Mouse (Mus musculus): ENCODE measurements around the gene Fut11. TPM values are rescaled to one million over a fixed set of nuclear protein-coding genes. Genes with fewer than 3 reads are reported as not detected.

Gene Fut11
- polyA plus RNA-seq, 1 experiment from 2014 or later, result 19.9 TPM

DNA sequence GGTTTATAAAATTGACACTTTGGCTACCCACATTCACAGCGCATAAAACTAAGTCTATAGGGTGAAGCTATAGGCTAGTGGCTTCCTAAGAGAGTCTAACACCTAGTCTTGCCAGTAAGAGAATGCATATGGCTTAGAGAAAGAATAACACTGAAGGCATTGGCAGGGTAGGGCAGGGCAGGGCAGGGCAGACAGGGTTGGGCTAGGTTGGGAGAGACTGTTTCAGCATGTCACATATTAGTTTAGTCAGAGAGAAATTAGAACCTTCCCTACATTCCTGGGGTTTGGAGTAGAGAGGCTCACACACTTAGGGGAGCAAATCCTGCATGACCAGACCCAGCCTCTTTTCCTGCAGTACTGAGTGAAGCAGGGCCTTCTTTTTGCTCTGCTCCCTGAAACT lies 27.3 kb upstream of the Fut11 start:
- no peak overlapping the region for H3K4me2 ChIP-seq (replicated peaks; ENCODE audit: low read depth, low read length)
- no peak overlapping the region for H3K4me3 ChIP-seq (ENCODE audit: low read length)
- H3K27me3 ChIP-seq (ENCODE audit: control insufficient read depth, insufficient read depth, low read length), result 0 out of 2 replicates have a peak, but pooled peaks cover 5% of the 10 kb centered on the region
- H3K36me3 ChIP-seq (ENCODE audit: control insufficient read depth, insufficient read depth, low read length), result no peaks in the 10 kb centered on the region
- no peak overlapping the region for H3K9ac ChIP-seq (ENCODE audit: low read depth, low read length)
- no peaks in the 10 kb centered on the region; the same call in 1 of the 2 replicates for H3K4me1 ChIP-seq (ENCODE audit: control insufficient read depth, insufficient read depth, low read length)
- no peaks in the 10 kb centered on the region for H3K9me3 ChIP-seq (ENCODE audit: control insufficient read depth, low read length)
- ATAC-seq (ENCODE audit: low FRiP score, low TSS enrichment), result no peak
- 48% methylated on average over 1 of the region's 1 CpGs for WGBS
- no peak overlapping the region for H3K27ac ChIP-seq (ENCODE audit: low read depth, low read length)

DNA sequence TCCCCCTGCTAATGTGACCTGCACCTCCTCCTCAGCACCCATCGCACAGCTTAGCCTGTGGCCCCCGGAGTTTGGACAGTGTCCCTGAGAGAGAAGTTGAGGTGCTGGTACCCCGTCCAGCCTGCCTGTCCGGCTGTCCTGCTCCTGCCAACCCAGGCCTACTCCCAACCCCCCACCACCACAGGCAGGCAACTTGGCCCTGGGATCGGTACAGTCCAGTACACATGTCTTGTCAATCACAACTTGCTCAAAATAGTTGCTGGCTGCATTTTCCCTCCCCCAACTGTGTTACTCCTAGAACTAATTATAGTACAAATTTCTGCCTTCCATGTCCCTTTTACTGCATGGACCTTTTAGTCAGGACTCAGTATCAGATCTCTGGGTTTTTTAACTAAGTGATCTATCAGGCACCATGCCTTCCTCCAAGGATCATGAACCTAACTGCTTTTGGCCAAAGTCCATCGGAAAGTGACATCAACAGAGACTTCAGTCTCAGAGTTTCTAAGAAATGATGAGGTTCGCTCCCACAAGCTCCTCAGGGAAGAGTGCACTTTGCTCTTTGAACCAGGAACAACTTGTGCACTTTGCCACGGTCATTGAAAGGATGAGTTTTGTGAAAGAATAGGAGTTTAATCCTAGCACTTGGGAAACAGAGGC lies 26.5 kb upstream of the Fut11 start, which contains the start of gene Synpo2l:
TSS of gene Synpo2l (minus strand) at position 201 of the 657 bp plus-strand sequence.
- no peaks in the 10 kb centered on the region for H3K36me3 ChIP-seq (ENCODE audit: control insufficient read depth, insufficient read depth, low read length)
- no peaks in the 10 kb centered on the region for H3K9me3 ChIP-seq (ENCODE audit: control insufficient read depth, low read length)
- H3K9ac ChIP-seq (ENCODE audit: low read depth, low read length), result no peak within 1 kb of the TSS
- H3K27me3 ChIP-seq (ENCODE audit: control insufficient read depth, insufficient read depth, low read length), result 0 out of 2 replicates have a peak, but pooled peaks cover 5% of the 10 kb centered on the region
- no peak within 1 kb of the TSS for H3K4me3 ChIP-seq (ENCODE audit: low read length)
- 86% methylated on average over 8 of the region's 8 CpGs for WGBS
- H3K4me1 ChIP-seq (ENCODE audit: control insufficient read depth, insufficient read depth, low read length), result no peaks in the 10 kb centered on the region
- H3K27ac ChIP-seq (ENCODE audit: low read depth, low read length), result no peak within 1 kb of the TSS
- no peak for ATAC-seq (ENCODE audit: low FRiP score, low TSS enrichment)
- no peak within 1 kb of the TSS for H3K4me2 ChIP-seq (replicated peaks; ENCODE audit: low read depth, low read length)

DNA sequence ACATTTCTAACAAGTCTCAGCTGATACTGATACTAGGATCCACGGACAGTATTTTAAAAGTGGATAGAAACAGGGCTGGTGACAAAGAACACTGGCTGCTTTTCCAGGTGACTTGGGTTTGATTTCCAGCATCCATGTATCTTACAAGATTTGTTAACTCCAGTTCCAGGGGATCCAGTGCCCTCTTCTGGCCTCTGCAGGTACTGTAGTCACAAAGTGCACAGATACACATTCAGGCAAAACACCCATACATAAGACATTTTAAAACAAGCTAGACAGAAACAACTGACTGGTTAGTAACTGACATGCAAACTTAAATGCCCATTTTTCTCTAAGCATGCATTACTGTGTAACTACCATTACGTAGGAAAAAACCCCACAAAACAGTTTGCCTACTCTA lies 21.8 kb upstream of the Fut11 start:
- Histone ChIP-seq H3K9ac (ENCODE audit: low read depth, low read length) (no peak overlapping the region), H3K4me3 (ENCODE audit: low read length) (no peak overlapping the region), H3K9me3 (ENCODE audit: control insufficient read depth, low read length) (no peaks in the 10 kb centered on the region), H3K36me3 (ENCODE audit: control insufficient read depth, insufficient read depth, low read length) (peaks cover 19% of the 10 kb centered on the region), H3K4me1 (ENCODE audit: control insufficient read depth, insufficient read depth, low read length) (peaks cover 8% of the 10 kb centered on the region; the same call in 1 of the 2 replicates), H3K27me3 (ENCODE audit: control insufficient read depth, insufficient read depth, low read length) (no peaks in the 10 kb centered on the region), H3K27ac (ENCODE audit: low read depth, low read length) (no peak overlapping the region), H3K4me2 (replicated peaks; ENCODE audit: low read depth, low read length) (no peak overlapping the region)
- no peak for ATAC-seq (ENCODE audit: low FRiP score, low TSS enrichment)
- 91% methylated on average over 2 of the region's 2 CpGs for WGBS

DNA sequence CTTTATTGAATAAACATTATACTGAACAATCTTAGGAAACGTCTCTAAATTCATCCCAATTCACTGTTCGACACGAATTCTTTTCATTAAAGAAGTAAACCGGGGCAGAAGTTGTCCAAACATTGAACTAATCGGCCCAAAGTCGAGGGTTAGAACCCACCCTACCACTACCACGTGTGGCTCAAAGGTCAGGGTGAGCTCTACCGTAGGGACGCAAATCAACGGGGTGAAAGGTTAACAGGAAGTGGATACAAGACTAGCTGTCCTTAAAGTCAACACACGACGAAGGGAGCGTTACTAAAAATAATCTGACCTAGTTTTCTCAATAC lies 21.1 kb upstream of the Fut11 start:
- H3K9ac ChIP-seq (ENCODE audit: low read depth, low read length), result peak overlapping the region; percentile 86

DNA sequence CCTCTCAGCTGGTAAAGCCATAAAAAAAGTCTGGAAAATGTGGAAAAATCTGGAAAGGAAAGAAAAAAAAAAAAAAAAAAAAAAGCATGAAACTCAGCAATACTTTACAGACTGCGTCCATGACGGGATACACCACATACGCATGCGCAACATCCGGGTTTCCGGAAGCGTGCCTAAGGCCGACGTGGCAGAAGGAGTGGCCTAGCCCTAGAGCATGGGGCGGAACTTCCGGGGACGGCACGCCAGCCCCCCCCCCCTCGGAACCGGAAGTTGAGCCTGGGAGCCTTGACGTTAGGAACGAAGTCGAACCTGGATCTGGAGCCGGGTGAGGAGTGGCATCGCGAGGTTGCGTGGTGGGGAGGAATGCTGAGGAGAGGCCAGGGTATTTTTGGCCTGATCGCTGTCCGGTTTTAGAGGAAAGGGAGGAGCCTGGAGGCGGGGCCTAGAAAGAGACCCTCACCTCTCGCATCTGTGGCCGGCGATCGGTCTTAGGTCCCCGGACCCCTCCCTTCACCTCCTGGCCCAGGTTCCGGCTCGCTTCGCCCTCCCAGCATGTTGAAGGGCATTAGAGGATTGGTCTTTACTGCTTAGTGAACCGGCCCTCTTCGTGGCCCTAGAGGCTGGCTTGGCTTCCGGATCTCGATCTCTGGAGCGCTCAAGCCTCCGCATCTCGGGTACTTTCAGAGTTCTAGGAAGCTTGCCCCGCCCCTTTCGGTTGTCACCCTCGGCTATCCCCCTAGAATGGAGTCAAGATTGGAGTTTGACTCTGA lies 20.5 kb upstream of the Fut11 start, which contains the start of gene Sec24c:
TSS of gene Sec24c (plus strand) at position 245 of the 770 bp plus-strand sequence.
- Histone ChIP-seq H3K36me3 (ENCODE audit: control insufficient read depth, insufficient read depth, low read length) (peaks cover 30% of the 10 kb centered on the region), H3K4me3 (ENCODE audit: low read length) (peak within 1 kb of the TSS; percentile 83), H3K4me1 (ENCODE audit: control insufficient read depth, insufficient read depth, low read length) (peaks cover 8% of the 10 kb centered on the region; the same call in 1 of the 2 replicates), H3K27ac (ENCODE audit: low read depth, low read length) (peak within 1 kb of the TSS; percentile 97), H3K27me3 (ENCODE audit: control insufficient read depth, insufficient read depth, low read length) (no peaks in the 10 kb centered on the region), H3K9ac (ENCODE audit: low read depth, low read length) (peak within 1 kb of the TSS; percentile 86), H3K4me2 (replicated peaks; ENCODE audit: low read depth, low read length) (peak within 1 kb of the TSS; percentile 88), H3K9me3 (ENCODE audit: control insufficient read depth, low read length) (no peaks in the 10 kb centered on the region)
- WGBS, result 2% methylated on average over 43 of the region's 43 CpGs
- peak; percentile 97 for ATAC-seq (ENCODE audit: low FRiP score, low TSS enrichment)

More for the DNA sequence above, 21.1 kb upstream of the Fut11 start:
- Histone ChIP-seq H3K27me3 (ENCODE audit: control insufficient read depth, insufficient read depth, low read length) (no peaks in the 10 kb centered on the region), H3K4me2 (replicated peaks; ENCODE audit: low read depth, low read length) (peak overlapping the region; percentile 62), H3K9me3 (ENCODE audit: control insufficient read depth, low read length) (no peaks in the 10 kb centered on the region), H3K36me3 (ENCODE audit: control insufficient read depth, insufficient read depth, low read length) (peaks cover 26% of the 10 kb centered on the region), H3K4me3 (ENCODE audit: low read length) (peak overlapping the region; percentile 83), H3K27ac (ENCODE audit: low read depth, low read length) (peak overlapping the region; percentile 97; the same call in 1 of the 2 replicates), H3K4me1 (ENCODE audit: control insufficient read depth, insufficient read depth, low read length) (peaks cover 8% of the 10 kb centered on the region; the same call in 1 of the 2 replicates)
- WGBS, result 12% methylated on average over 13 of the region's 13 CpGs
- ATAC-seq (ENCODE audit: low FRiP score, low TSS enrichment), result peak; percentile 66

DNA sequence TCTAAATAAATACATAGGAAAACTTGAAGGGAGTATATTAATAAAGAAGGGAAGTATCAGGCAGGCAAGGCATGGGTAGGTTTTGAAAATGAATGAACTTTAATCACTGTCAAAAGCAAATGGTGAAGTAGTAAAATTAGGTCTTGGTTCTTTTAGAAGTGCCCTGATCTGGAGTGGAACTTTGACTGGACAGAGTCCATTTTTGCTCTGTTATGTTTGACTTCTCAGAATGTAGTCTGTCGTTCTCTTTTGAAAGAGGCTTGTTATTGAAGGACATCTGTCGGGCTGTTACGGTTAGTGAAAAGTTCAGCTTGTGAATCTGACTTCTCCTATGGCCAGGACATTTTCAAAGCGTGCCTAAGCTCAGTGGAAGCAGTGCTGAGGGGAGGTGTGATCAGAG lies 16.9 kb upstream of the Fut11 start:
- Histone ChIP-seq H3K27me3 (ENCODE audit: control insufficient read depth, insufficient read depth, low read length) (no peaks in the 10 kb centered on the region), H3K27ac (ENCODE audit: low read depth, low read length) (no peak overlapping the region), H3K9ac (ENCODE audit: low read depth, low read length) (no peak overlapping the region), H3K4me3 (ENCODE audit: low read length) (no peak overlapping the region), H3K4me2 (replicated peaks; ENCODE audit: low read depth, low read length) (no peak overlapping the region), H3K36me3 (ENCODE audit: control insufficient read depth, insufficient read depth, low read length) (peaks cover 67% of the 10 kb centered on the region), H3K4me1 (ENCODE audit: control insufficient read depth, insufficient read depth, low read length) (peaks cover 8% of the 10 kb centered on the region; the same call in 1 of the 2 replicates), H3K9me3 (ENCODE audit: control insufficient read depth, low read length) (no peaks in the 10 kb centered on the region)
- 96% methylated on average over 4 of the region's 4 CpGs for WGBS
- ATAC-seq (ENCODE audit: low FRiP score, low TSS enrichment), result no peak

DNA sequence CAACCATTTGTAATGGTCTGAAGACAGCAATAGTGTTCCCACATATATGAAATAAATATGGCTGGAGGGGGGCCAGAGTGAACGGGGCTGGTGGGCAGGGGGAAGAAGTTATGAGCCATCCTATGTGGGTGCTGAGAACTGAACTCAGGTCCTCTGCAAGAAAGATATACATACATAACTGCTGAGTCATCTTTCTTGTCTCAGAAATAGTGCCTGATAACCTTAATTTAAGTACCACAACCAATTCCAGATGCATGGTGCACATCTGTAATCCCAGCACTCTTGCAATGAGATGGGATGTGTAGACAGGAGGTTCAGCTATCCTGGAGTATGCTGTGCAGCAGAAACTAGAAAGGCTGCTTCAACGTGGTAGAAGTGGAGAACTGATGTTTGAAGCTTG lies 13.0 kb upstream of the Fut11 start:
- 93% methylated on average over 2 of the region's 2 CpGs for WGBS
- no peaks in the 10 kb centered on the region for H3K27me3 ChIP-seq (ENCODE audit: control insufficient read depth, insufficient read depth, low read length)
- H3K27ac ChIP-seq (ENCODE audit: low read depth, low read length), result no peak overlapping the region
- H3K4me2 ChIP-seq (replicated peaks; ENCODE audit: low read depth, low read length), result no peak overlapping the region
- no peaks in the 10 kb centered on the region for H3K9me3 ChIP-seq (ENCODE audit: control insufficient read depth, low read length)
- ATAC-seq (ENCODE audit: low FRiP score, low TSS enrichment), result no peak
- peaks cover 94% of the 10 kb centered on the region for H3K36me3 ChIP-seq (ENCODE audit: control insufficient read depth, insufficient read depth, low read length)
- no peaks in the 10 kb centered on the region for H3K4me1 ChIP-seq (ENCODE audit: control insufficient read depth, insufficient read depth, low read length)
- no peak overlapping the region for H3K9ac ChIP-seq (ENCODE audit: low read depth, low read length)
- no peak overlapping the region for H3K4me3 ChIP-seq (ENCODE audit: low read length)

DNA sequence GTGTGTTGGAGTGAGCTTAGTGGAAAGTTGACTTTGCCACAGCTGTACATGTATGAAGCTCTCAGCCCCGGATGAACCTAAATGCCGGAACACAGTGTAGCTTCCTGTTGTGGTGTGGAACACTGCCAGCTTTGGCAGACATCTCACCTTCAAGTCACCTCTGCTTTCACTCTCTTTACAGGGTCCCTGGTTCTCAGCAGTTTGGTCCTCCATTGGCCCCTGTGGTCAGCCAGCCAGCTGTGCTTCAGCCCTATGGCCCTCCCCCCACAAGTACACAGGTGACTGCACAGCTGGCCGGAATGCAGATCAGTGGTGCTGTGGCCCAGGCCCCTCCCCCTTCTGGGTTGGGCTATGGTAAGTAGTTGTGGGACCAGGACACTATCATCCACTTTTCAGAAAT lies 12.3 kb upstream of the Fut11 start:
- no peak overlapping the region for H3K4me3 ChIP-seq (ENCODE audit: low read length)
- ATAC-seq (ENCODE audit: low FRiP score, low TSS enrichment), result no peak
- no peak overlapping the region for H3K9ac ChIP-seq (ENCODE audit: low read depth, low read length)
- H3K27me3 ChIP-seq (ENCODE audit: control insufficient read depth, insufficient read depth, low read length), result no peaks in the 10 kb centered on the region
- H3K4me2 ChIP-seq (replicated peaks; ENCODE audit: low read depth, low read length), result no peak overlapping the region
- H3K27ac ChIP-seq (ENCODE audit: low read depth, low read length), result no peak overlapping the region
- H3K9me3 ChIP-seq (ENCODE audit: control insufficient read depth, low read length), result no peaks in the 10 kb centered on the region
- peaks cover 98% of the 10 kb centered on the region for H3K36me3 ChIP-seq (ENCODE audit: control insufficient read depth, insufficient read depth, low read length)
- no peaks in the 10 kb centered on the region for H3K4me1 ChIP-seq (ENCODE audit: control insufficient read depth, insufficient read depth, low read length)
- 70% methylated on average over 3 of the region's 3 CpGs for WGBS

DNA sequence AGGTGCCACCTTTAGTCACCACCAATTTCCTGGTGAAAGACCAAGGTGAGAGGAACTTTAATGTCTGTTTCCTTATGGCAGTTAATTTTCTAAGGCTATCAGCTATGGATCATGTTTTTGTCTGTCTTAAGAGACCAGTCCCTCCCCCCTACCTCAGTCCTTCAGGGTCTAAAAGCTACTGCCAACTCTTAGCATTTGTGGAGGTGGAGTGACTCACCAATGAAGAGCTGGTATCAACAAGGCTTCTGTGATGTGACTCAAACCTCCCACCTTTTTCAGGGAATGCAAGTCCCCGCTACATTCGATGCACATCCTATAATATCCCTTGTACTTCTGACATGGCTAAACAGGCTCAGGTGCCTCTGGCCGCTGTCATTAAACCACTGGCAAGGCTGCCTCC lies 8.2 kb upstream of the Fut11 start:
- peaks cover 99% of the 10 kb centered on the region for H3K36me3 ChIP-seq (ENCODE audit: control insufficient read depth, insufficient read depth, low read length)
- no peak overlapping the region for H3K27ac ChIP-seq (ENCODE audit: low read depth, low read length)
- WGBS, result 97% methylated on average over 3 of the region's 3 CpGs
- no peak for ATAC-seq (ENCODE audit: low FRiP score, low TSS enrichment)
- no peak overlapping the region for H3K4me2 ChIP-seq (replicated peaks; ENCODE audit: low read depth, low read length)
- H3K9ac ChIP-seq (ENCODE audit: low read depth, low read length), result no peak overlapping the region
- no peak overlapping the region for H3K4me3 ChIP-seq (ENCODE audit: low read length)
- H3K27me3 ChIP-seq (ENCODE audit: control insufficient read depth, insufficient read depth, low read length), result no peaks in the 10 kb centered on the region
- H3K9me3 ChIP-seq (ENCODE audit: control insufficient read depth, low read length), result no peaks in the 10 kb centered on the region
- no peaks in the 10 kb centered on the region for H3K4me1 ChIP-seq (ENCODE audit: control insufficient read depth, insufficient read depth, low read length)
